Mouse (Mus musculus) ES-Bruce4 (cell line): Measurements from ENCODE around the gene Ppp2r3d.

Experiments used
- CTCF ChIP-seq: IDR thresholded peaks from one replicate; pipeline ENCODE4 v1.8.1; 2011; ENCODE audit warnings: low read depth, low read length
- EP300 ChIP-seq: IDR thresholded peaks from 2 replicates; pipeline ENCODE4 v1.6.1; 2011; ENCODE audit warnings: low read depth, low read length; ENCODE audit not compliant: insufficient read depth
- POLR2A ChIP-seq: IDR thresholded peaks from one replicate; pipeline ENCODE4 v1.8.1; 2011; ENCODE audit warnings: low read length; ENCODE audit not compliant: insufficient read depth

- TF ChIP-seq CTCF (no peak), POLR2A (no peak), EP300 (no peak)
Measured at GRCm38 (mm10) chr9:124424292-124424541, 52.5 kb downstream of the Ppp2r3d start.
